Mouse (Mus musculus) thymus, postnatal 14 days (tissue): ENCODE data around the gene Nodal.

Experiments
- DNase-seq: peaks from one replicate; pipeline ENCODE4 v3.0.0; 2021

Nodal gene

DNA sequence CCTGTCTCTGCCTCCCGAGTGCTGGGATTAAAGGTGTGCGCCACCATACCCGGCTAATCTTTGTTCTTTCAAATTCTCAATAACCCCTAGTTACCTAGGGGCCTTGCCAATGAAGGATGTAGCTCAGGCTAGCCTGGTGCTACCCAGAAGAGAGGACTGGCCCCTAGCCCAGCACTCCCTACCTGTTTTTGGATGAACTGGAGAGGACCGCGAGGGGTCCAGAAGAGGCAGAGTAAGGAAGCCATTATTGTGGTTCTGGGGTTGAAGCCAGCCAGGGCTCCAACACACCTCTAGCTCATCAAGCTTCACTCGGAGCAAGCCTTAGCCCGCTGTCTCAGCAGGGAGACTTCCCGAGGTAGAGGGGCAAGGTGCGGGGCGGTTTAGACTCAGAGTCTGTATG, at the start of gene Nodal:
Gene Nodal (plus strand): TSS at position 301 of the 400 bp plus-strand sequence.
- DNase-seq: no peak

DNA sequence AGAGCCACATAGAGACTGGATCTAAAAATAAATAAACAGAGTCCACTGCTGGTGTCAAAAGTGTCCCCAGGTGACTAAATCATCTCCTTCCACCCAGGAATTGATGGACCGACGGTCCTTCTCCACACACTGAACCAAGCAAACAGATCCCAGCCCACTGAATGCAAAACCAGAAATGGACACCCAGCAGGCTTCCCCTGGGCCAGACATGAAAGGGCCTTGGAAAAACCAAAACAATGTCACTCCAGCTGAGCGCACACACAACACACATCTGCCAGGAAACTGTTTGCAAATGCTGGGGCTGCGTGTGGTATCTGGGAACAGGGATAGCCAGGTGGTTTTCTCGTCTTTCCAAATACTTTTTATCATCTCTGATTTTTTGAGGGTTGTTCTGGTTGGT, 48.0 kb upstream of the Nodal start:
- no peak for DNase-seq

DNA sequence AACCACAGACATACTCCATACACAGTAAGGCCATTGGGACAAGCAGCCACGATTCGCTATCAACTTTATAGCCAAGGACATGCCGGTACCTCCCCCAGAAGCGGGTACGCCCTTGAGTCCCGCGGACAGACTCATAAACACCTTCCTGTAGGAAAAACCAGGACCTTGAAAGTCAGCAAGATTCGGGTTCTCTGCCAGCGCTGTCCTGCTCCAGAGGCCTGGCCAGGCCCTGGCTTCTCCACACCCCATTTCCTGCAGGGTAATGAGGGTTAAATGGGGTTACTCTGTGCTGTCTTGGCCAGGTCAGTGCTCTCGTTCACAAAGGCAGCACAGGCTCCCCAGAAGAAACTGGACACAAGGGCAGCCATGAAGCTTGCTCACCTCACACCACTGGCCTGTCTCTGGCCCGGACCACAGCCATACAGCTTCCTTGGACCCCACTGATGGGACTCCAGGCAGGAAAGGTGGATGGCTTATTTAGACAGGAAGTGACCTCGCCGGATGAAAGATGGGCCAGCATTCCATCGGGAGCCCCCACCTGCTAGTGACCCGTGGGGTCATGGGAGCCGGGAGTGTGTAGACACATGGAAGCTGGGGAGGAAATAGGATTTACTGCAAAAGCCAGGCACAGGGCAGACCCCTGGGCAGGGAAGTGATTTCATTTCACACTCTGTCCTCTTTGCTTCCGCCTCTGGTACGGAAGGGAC, 47.3 kb upstream of the Nodal start:
- no peak for DNase-seq

GRCm38 (mm10) chr10:61371884-61372584, 45.7 kb upstream of the Nodal start:
- no peak for DNase-seq

DNA sequence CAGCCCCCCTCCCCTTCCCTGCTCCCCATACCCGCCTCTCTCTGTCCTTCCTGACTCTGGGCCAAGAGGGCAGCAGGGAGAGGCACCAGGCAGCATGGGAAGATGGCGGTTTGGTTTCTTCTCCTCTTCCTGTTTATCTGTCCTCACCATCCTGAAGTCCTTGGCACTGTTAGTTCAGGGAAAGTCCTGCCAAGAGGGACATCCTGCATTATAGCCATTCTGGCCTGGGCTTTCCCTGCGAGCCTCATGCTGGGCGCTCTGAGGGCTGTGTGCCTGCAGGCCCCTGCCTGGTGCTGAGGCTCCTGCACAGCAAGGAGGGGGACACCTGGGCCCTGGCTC, 45.2 kb upstream of the Nodal start:
- no peak for DNase-seq

DNA sequence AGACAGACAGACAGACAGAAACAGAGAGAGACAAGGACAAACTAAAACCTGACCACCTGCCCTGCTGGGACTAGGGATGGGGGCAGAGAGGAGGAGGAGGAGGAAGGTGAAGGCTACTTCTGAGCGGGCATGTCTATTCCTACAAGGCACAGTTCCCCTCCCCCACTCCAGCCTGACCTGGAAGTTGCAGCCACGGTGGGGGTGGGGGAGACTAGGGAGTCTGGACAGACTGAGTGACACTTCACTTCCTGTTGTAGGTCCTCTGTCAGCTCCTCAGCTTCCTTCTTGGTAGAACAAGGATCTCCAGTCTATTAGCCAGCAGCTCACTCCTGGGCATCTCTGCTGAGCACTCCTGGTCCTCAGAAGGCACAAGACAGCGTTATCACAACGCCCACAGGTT, 43.7 kb upstream of the Nodal start:
- DNase-seq: no peak

DNA sequence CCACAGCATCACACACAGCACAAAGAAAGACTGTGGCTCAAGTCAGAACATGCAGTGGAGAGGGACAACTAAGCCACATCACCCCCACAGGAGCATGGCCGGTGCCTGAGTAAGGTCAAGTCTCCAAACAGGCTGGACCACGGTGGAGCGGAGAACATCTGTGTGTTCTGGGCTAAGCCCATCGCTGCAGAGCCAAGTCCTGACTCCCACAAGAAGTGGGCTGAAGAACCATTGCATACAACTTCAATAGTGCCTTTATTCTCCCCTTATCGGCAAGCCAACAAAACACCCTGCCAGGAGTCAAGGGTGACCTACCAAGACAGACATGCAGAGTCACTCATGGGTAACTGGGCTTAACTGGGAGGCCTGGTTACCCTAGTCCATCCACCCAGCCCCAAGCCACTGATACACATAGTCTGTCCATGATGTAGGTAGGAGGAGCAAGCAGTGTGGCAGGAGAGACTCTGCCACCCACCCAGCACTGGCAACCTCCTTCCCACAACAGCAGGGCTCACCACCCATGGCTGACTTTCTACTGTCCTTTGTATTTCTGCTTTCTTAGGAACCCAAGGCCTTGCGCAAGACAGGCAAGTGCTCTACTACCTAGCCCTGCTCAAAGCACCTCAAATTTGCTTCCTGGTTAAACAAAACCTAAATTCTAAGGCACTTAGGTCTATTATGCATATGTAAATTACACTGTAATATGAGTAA, 42.8 kb upstream of the Nodal start:
- DNase-seq: no peak

- DNase-seq: no peak
Observed at GRCm38 (mm10) chr10:61378050-61378449, 39.7 kb upstream of the Nodal start.

GRCm38 (mm10) chr10:61378698-61379097, 39.1 kb upstream of the Nodal start:
- DNase-seq: no peak

- no peak for DNase-seq
Observed at GRCm38 (mm10) chr10:61379340-61380040, 38.3 kb upstream of the Nodal start.

DNA sequence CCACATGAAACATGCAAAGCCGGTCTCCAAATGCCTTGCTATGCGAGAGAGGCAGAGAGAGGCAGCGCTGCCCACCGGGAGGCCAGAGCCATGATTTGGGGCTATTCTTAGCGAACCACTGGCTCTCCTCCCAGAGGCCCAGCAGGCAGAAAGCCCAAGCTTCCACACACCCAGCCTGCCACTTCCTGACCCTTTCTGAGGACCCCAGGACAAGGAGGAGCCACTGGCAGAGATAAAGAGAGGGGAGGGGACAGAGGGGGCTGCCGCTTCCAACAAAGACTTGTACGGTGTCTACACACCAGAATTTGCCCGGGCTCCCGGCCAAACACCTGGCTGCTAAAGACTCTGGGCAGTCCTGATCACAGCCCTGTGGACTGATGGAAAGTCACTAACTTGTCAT, 37.6 kb upstream of the Nodal start:
- DNase-seq: no peak

DNA sequence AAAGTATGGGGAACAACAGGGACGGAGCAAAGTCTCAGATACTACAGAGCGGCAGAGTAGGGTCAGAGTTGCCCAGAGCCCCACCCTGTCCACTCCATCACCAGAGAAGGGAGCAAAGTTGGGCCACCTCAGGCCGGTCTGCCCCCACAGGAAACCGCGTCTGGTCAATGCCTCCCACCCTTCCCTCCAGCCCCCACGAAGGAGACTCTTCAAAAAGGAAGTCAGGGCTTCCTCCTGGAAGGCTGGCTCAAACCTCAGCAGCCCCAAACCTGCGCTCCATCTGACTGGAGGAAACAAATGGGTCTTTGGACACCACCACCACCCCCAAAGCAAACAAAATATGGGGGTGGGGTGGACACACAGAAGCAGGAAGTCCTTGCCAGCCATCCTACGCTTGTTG, 35.9 kb upstream of the Nodal start:
- DNase-seq: no peak

GRCm38 (mm10) chr10:61382281-61382731, 35.5 kb upstream of the Nodal start:
- DNase-seq: no peak

DNA sequence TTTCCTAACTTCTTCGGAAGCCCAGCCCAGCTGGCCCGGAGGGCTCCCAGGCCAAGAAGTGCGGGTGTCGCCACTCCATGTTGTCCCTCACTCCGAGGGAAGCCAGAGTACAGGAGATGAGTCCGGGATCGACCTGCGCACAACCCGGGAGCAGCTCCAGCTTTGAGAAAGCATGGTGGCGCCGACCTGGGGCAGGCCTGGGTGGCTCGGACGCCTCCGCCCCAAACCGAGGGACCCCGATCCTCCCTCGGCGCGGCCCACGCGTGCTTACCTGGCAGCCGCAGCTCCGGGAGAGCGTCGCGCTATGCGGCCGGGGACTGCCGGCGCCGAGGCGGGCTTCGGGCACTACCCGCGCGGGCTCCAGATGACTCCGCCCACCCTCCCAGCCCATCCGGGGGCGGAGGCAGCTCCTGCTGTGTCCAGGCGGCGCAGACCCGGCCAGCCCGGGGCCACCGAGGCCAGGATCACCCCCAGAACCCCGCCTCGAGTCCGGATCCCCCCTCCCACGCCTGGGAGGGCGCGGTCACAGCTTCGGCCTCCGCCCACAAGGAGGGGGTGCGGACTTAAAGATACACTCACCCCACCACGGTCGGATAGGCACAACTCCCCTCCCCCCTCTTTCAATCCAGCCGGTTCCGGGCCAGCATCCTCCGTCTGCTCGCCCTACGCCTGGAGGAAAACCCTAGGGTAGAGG, 34.6 kb upstream of the Nodal start, which contains the start of gene Pald1:
Gene Pald1 (minus strand): TSS at position 510 of the 694 bp plus-strand sequence.
- DNase-seq: peak; percentile 16

GRCm38 (mm10) chr10:61383715-61384047, 34.1 kb upstream of the Nodal start:
- DNase-seq: no peak

DNA sequence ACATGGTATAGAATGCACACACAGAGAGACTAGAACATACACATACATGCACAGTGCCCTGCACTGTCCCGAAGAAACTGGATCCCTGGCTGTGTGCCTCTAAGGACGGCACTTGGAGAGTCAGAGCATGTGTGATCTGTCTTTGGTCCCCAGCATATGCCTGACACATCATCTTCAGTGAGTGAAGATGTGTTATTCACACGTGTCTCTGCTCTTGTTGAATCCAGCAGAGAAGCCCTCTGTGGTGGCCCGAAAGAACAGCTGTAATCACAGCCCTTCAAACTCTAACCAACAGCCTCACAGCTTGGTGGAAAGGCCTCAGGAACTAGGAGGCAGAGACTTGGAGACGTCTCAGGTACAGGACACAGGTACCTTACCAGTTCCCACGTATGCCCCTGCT, 32.6 kb upstream of the Nodal start:
- no peak for DNase-seq

DNA sequence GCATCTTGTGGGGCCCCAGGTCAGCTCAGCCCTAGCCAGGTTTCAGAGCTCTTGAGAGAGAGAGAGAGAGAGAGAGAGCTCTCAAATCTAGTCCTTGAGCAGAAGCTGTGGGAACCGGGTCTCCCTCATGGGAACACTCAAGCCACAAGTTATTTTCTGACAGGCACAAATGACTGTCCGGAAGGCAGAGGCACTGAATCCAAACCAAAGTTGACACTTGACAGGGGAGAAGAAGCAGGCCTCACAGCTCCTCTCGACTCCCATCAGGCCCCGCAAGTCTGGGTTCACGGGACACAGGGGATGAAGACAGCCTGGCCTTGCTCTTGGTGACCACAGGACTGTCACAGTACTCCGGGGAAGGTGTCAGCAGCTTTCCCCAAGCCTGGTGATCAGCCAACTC, 31.5 kb upstream of the Nodal start:
- DNase-seq: no peak

- no peak for DNase-seq
Observed at GRCm38 (mm10) chr10:61389020-61389419, 28.8 kb upstream of the Nodal start.

- DNase-seq: no peak
Observed at GRCm38 (mm10) chr10:61390148-61390547, 27.6 kb upstream of the Nodal start.

- no peak for DNase-seq
Observed at GRCm38 (mm10) chr10:61392584-61392983, 25.2 kb upstream of the Nodal start.

- DNase-seq: no peak
Observed at GRCm38 (mm10) chr10:61394476-61395136, 23.2 kb upstream of the Nodal start.

DNA sequence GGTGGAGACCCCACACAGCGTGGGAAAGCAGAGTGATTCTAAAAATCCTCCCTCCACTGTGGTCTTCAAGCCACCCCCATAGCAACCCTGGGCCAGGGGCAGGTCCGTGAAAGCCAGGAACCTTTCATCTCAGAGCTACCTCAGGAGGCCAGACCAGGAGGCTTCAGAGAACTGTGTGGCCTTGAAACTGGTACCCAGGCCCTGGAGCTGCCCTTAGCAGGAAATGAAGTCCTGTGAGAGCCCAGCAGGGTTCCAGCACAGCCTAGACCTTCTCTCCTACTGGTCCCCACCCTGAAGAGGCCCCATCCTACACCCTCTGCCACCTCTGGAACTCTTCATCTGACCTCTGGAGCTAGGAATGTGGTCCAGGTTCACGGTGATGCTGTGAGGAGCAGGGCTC, 19.6 kb upstream of the Nodal start:
- no peak for DNase-seq
